In the genomic region with DNA sequence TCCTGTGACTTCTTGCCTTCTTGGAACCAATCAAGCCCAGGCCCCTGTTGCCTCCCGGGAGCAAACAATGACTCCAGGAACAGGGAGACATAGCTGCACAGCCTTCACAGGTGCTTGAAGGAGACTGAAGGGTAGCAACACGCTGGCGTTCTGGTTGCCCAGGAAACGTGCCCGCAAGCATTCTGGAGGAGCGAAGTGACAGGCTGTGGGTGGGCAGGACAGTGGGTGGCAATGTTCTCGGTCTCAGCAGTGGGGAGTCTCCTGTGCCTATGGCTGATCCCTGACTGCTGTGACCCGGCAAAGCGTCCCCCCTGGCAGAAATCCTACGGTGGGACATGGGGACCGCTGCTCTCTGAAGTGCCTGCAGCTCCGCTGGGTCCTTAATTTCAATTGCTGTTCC, we compare ENCODE assay signal across 12 mouse cellular contexts. TPM values are rescaled to one million over a fixed set of nuclear protein-coding genes. Genes with fewer than 3 reads are reported as not detected.
DNase-seq lines count a peak whose midpoint lies in the region; ATAC-seq lines count a peak whose summit lies in the region.
"Had no signal": no experiment of that assay in that cellular context is flagged by ENCODE, and none has a peak within 500 bp of the region (broad histone marks: within the 10 kb centered on the region; RNA-seq: fewer than 3 reads in every experiment).

No protein-coding gene starts in this region.

- ATAC-seq in kidney, embryonic 15.5 days (replicated peaks; ENCODE audit: low FRiP score) = no peak
- no peak for ATAC-seq in hindbrain, embryonic 11.5 days (ENCODE audit: low FRiP score)

- intact Hi-C loops in heart, postnatal 36 days (cut with DNase I) = no loop called here

- DNase-seq in kidney, adult 11 months = peak; percentile 9
- peak; percentile 15 for DNase-seq in hindbrain, embryonic 11.5 days (ENCODE audit: low spot score)
- DNase-seq in left cerebral cortex, adult 18-20 months (ENCODE audit: low spot score in 2 of 2) = peak; percentile 85 to 90
- peak; percentile 88 to 90 for DNase-seq in right cerebral cortex, adult 2 months (ENCODE audit: low spot score in 2 of 2)
- no peak for DNase-seq in embryo, embryonic 10 days (ENCODE audit: low spot score)
- DNase-seq in thymus, adult 18-20 months = no peak
- no peak for DNase-seq in heart, postnatal 36 days
- DNase-seq: lung, postnatal 36 days had no signal

- H3K9me3 ChIP-seq in kidney, embryonic 15.5 days (replicated peaks) = no peaks in the 10 kb centered on the region
- no peaks in the 10 kb centered on the region for H3K9me3 ChIP-seq in hindbrain, embryonic 11.5 days (ENCODE audit: control insufficient read depth, low read length)
- H3K9me3 ChIP-seq: stomach, embryonic 15.5 days had no signal

- no peak overlapping the region for H3K4me2 ChIP-seq in kidney, embryonic 15.5 days
- no peak overlapping the region for H3K4me2 ChIP-seq in hindbrain, embryonic 11.5 days (replicated peaks; ENCODE audit: low read depth, low read length)
- H3K4me2 ChIP-seq: heart, embryonic 11.5 days; stomach, embryonic 15.5 days had no signal

- H3K36me3 ChIP-seq in kidney, embryonic 15.5 days = no peaks in the 10 kb centered on the region
- no peaks in the 10 kb centered on the region for H3K36me3 ChIP-seq in hindbrain, embryonic 11.5 days (ENCODE audit: control insufficient read depth, insufficient read depth, low read length)
- H3K36me3 ChIP-seq: stomach, embryonic 15.5 days had no signal

- 73% methylated on average over 12 of the region's 12 CpGs for WGBS in kidney, embryonic 15.5 days
- 60% methylated on average over 12 of the region's 12 CpGs for WGBS in hindbrain, embryonic 11.5 days

- H3K4me1 ChIP-seq in kidney, embryonic 15.5 days = 0 out of 2 replicates have a peak, but pooled peaks cover 4% of the 10 kb centered on the region
- 0 out of 2 replicates have a peak, but pooled peaks cover 2% of the 10 kb centered on the region for H3K4me1 ChIP-seq in hindbrain, embryonic 11.5 days (replicated peaks; ENCODE audit: control insufficient read depth, insufficient read depth, low read length)
- H3K4me1 ChIP-seq: stomach, embryonic 15.5 days had no signal

- H3K27ac ChIP-seq in kidney, embryonic 15.5 days = no peak overlapping the region
- no peak overlapping the region for H3K27ac ChIP-seq in hindbrain, embryonic 11.5 days (ENCODE audit: low read depth, low read length)
- H3K27ac ChIP-seq: stomach, embryonic 15.5 days had no signal

- no peak overlapping the region for H3K9ac ChIP-seq in kidney, embryonic 15.5 days
- no peak overlapping the region for H3K9ac ChIP-seq in hindbrain, embryonic 11.5 days (ENCODE audit: low read depth, low read length)
- H3K9ac ChIP-seq: stomach, embryonic 15.5 days had no signal

- no peaks in the 10 kb centered on the region for H3K27me3 ChIP-seq in kidney, embryonic 15.5 days
- no peaks in the 10 kb centered on the region for H3K27me3 ChIP-seq in hindbrain, embryonic 11.5 days (ENCODE audit: control insufficient read depth, insufficient read depth, low read length)
- H3K27me3 ChIP-seq: stomach, embryonic 15.5 days had no signal

- no peak overlapping the region for H3K4me3 ChIP-seq in kidney, embryonic 15.5 days (replicated peaks)
- H3K4me3 ChIP-seq in hindbrain, embryonic 11.5 days (ENCODE audit: low read depth, low read length) = no peak overlapping the region
- H3K4me3 ChIP-seq: stomach, embryonic 15.5 days had no signal

RNA-seq across cellular contexts. Expression of a gene that starts 43.6 kb away (rescaled TPM):
- polyA plus RNA-seq in kidney, embryonic 15.5 days (2015; fragmentation: Nextera tagmentation; extraction: Ambion mirVana) = 2.1 and 2.6 TPM in 2 replicates
- 2.9 and 3.7 TPM in 2 replicates for polyA plus RNA-seq in hindbrain, embryonic 11.5 days (2014; fragmentation: Nextera tagmentation; extraction: Ambion mirVana)
- 10 to 100 TPM; 57.4 to 58.1 TPM for total RNA-seq in left cerebral cortex, adult 18-20 months (2021)
- under 1 TPM; 0.11 to 0.17 TPM for total RNA-seq in heart, postnatal 36 days (2021)
- total RNA-seq: neutrophil, adult 5-6 weeks had no signal

Comparison
In these comparisons a context has a peak if more than half of its experiments do, and no peak if none do; other contexts are left out.
1. DNase-seq: peak in kidney, adult 11 months (single experiment), hindbrain, embryonic 11.5 days (single experiment), left cerebral cortex, adult 18-20 months (2 of 2) and right cerebral cortex, adult 2 months (2 of 2); none in embryo, embryonic 10 days (single experiment), thymus, adult 18-20 months (0 of 2) and heart, postnatal 36 days (0 of 2).
2. RNA of a gene that starts 43.6 kb away (total RNA-seq): 57.4 to 58.1 TPM in left cerebral cortex, adult 18-20 months; 0.11 to 0.17 TPM in heart, postnatal 36 days; every median in the first group is over 10 times any median in the second.